Mouse (Mus musculus): ENCODE measurements around the gene Dtx3. TPM values are rescaled to one million over a fixed set of nuclear protein-coding genes. Genes with fewer than 3 reads are reported as not detected.

Dtx3 gene
- total RNA-seq, 2 experiments from 2014 or later, result 210 to 217 TPM

- DNase-seq (ENCODE audit: low spot score in 2 of 2), result no peak
Measured at GRCm38 (mm10) chr10:127141500-127141899, 54.0 kb downstream of the Dtx3 start.

- no peak for DNase-seq (ENCODE audit: low spot score in 2 of 2)
Measured at GRCm38 (mm10) chr10:127140971-127141370, 54.6 kb downstream of the Dtx3 start.

Other genes starting within 250 kb of the Dtx3 start
- gene Ctdsp2, start 217.0 kb downstream of the Dtx3 start, total RNA-seq (2021), result 100 to 1,000 TPM; 108 to 115 TPM
- gene Avil, start 195.0 kb downstream of the Dtx3 start, total RNA-seq (2021), result under 1 TPM; 0.25 to 0.77 TPM
- gene Tsfm, start 164.9 kb downstream of the Dtx3 start, total RNA-seq (2021), result 10 to 100 TPM; 28.0 to 29.0 TPM
- 10 to 100 TPM; 11.2 to 12.6 TPM for gene Mettl1, start 154.3 kb downstream of the Dtx3 start, total RNA-seq (2021)
- under 1 TPM; 0.17 to 0.38 TPM for gene Eef1akmt3, start 154.2 kb downstream of the Dtx3 start, total RNA-seq (2021)
- 1 to 10 TPM in 1 of 2 experiments, under 1 TPM in 1; 0.91 to 1.2 TPM for gene Cyp27b1, start 147.5 kb downstream of the Dtx3 start, total RNA-seq (2021)
- 10 to 100 TPM; 20.5 to 21.9 TPM for gene March9, start 135.5 kb downstream of the Dtx3 start, total RNA-seq (2021)
- gene Cdk4, start 132.2 kb downstream of the Dtx3 start, total RNA-seq (2021), result 10 to 100 TPM; 83.9 to 91.1 TPM
- gene Tspan31, start 125.5 kb downstream of the Dtx3 start, total RNA-seq (2021), result 10 to 100 TPM; 60.3 to 60.7 TPM
- gene Agap2, start 120.4 kb downstream of the Dtx3 start, total RNA-seq (2021), result 100 to 1,000 TPM; 807 to 841 TPM
- 100 to 1,000 TPM; 105 to 107 TPM for gene Os9, start 74.6 kb downstream of the Dtx3 start, total RNA-seq (2021)
- gene B4galnt1, start 30.5 kb downstream of the Dtx3 start, total RNA-seq (2021), result 100 to 1,000 TPM; 122 to 124 TPM
- 10 to 100 TPM; 10.2 to 13.5 TPM for gene Slc26a10, start 15.1 kb downstream of the Dtx3 start, total RNA-seq (2021)
- 100 to 1,000 TPM; 338 to 373 TPM for gene Arhgef25, start 5.6 kb downstream of the Dtx3 start, total RNA-seq (2021)
- 100 to 1,000 TPM; 103 to 114 TPM for gene Pip4k2c, start 15.9 kb upstream of the Dtx3 start, total RNA-seq (2021)
- 100 to 1,000 TPM; 839 to 860 TPM for gene Kif5a, start 67.6 kb upstream of the Dtx3 start, total RNA-seq (2021)
- 100 to 1,000 TPM; 253 to 259 TPM for gene Dctn2, start 70.6 kb upstream of the Dtx3 start, total RNA-seq (2021)
- gene Mbd6, start 93.3 kb upstream of the Dtx3 start, total RNA-seq (2021), result 10 to 100 TPM; 48.1 to 53.2 TPM
- 10 to 100 TPM; 55.2 to 57.5 TPM for gene Mars, start 116.1 kb upstream of the Dtx3 start, total RNA-seq (2021)
- gene Arhgap9, start 126.2 kb upstream of the Dtx3 start, total RNA-seq (2021), result under 1 TPM; 0.84 to 0.92 TPM
- 1 to 10 TPM; 1.5 to 2.0 TPM for gene Gli1, start 146.2 kb upstream of the Dtx3 start, total RNA-seq (2021)
- gene Inhbe, start 158.7 kb upstream of the Dtx3 start, total RNA-seq (2021), result not detected
- gene Inhbc, start 174.7 kb upstream of the Dtx3 start, total RNA-seq (2021), result not detected
- 100 to 1,000 TPM; 164 to 167 TPM for gene R3hdm2, start 184.6 kb upstream of the Dtx3 start, total RNA-seq (2021)

All from layer of hippocampus, adult 18-20 months (tissue).